Mouse (Mus musculus): ENCODE measurements around the gene Ganab.

DNA sequence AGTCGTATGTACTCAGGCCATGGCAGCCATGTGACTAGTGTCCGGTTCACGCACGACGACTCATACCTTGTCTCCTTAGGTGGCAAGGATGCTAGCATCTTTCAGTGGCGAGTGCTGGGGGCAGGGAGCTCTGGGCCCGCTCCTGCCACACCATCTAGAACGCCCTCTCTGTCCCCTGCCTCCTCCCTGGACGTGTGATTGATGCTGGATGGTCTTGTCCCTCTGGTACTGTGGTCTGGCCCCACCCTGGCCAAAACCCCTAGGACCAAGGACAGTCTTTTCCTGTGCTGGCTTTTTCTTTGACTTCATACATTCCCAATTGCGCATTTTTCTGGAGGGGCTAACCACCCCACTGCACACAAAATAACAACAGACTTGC lies 43.3 kb downstream of the Ganab start:
- TF ChIP-seq TAL1 (IDR thresholded peaks at IDR 0.05; ENCODE audit: low read length) (no peak), GATA1 (IDR thresholded peaks at IDR 0.05; ENCODE audit: low read length) (no peak)

Data from erythroblast, embryonic 14.5 days (primary cell).